Mouse (Mus musculus) hindbrain, postnatal 0 days (tissue): ENCODE data around the gene Fmr1. TPM values are rescaled to one million over a fixed set of nuclear protein-coding genes. Genes with fewer than 3 reads are reported as not detected.

Experiments used
- ATAC-seq: fragments of 200-750 bp; cut with Nextera tagmentation; 2 replicates; pipeline ENCODE4 v1.8.0; 2017; ENCODE audit warnings: mild to moderate bottlenecking, moderate TSS enrichment, moderate library complexity
- DNase-seq: peaks from one replicate; pipeline ENCODE4 v3.0.0-alpha.2; 2015; ENCODE audit warnings: low spot score
- H3K27ac ChIP-seq: fragments of 300-500 bp; sonication (generic); 2 replicates; pipeline ENCODE4 v1.5.1; 2014; ENCODE audit warnings: mild to moderate bottlenecking
- H3K27me3 ChIP-seq: fragments of 300-500 bp; sonication (generic); 2 replicates; pipeline ENCODE4 v1.6.1; 2014; ENCODE audit warnings: low read length, mixed read lengths; ENCODE audit not compliant: insufficient read depth
- H3K36me3 ChIP-seq: fragments of 300-500 bp; sonication (generic); 2 replicates; pipeline ENCODE4 v1.6.1; 2014; ENCODE audit warnings: low read length, mixed read lengths; ENCODE audit not compliant: insufficient read depth
- H3K4me1 ChIP-seq: fragments of 300-500 bp; sonication (generic); 2 replicates; pipeline ENCODE4 v1.6.1; 2014; ENCODE audit warnings: antibody characterized with exemption, low read length, mixed read lengths; ENCODE audit not compliant: insufficient read depth
- H3K4me2 ChIP-seq: fragments of 300-500 bp; sonication (generic); 2 replicates; pipeline ENCODE4 v1.6.1; 2014; ENCODE audit warnings: low read depth, mild to moderate bottlenecking, low read length, moderate library complexity, mixed read lengths
- H3K4me3 ChIP-seq: fragments of 300-500 bp; sonication (generic); 2 replicates; pipeline ENCODE4 v1.5.1; 2014; ENCODE audit warnings: low read length
- H3K9ac ChIP-seq: fragments of 300-500 bp; sonication (generic); replicated peaks from 2 replicates; pipeline ENCODE4 v1.6.1; 2014; ENCODE audit warnings: mild to moderate bottlenecking, low read length, moderate library complexity, mixed read lengths
- H3K9me3 ChIP-seq: fragments of 300-500 bp; sonication (generic); 2 replicates; pipeline ENCODE4 v1.6.1; 2016; ENCODE audit warnings: low read length, mixed read lengths
- CTCF ChIP-seq: IDR thresholded peaks from 2 replicates; pipeline ENCODE4 v1.5.1; 2016; ENCODE audit warnings: antibody characterized with exemption, control low read depth, low read depth
- WGBS: fragments of 180-500 bp; shearing (Covaris S2); extraction: QIAGEN DNeasy Blood & Tissue Kit; methylation state at CpG from one replicate; pipeline ENCODE4 v1.1.7; 2014; 5-methylcytosine and 5-hydroxymethylcytosine counted together
- polyA plus RNA-seq: library from polyadenylated mRNA; unstranded; fragments of >200 nt; fragmentation: Nextera tagmentation; extraction: Ambion mirVana; gene quantifications from 2 replicates; pipeline ENCODE4 v1.2.1, GENCODE M21; 2015
- total RNA-seq: library from RNA; depleted of rRNA; stranded (reverse); fragments of >200 nt; gene quantifications from 2 replicates; pipeline ENCODE4 v1.2.3, GENCODE M21; 2014; rRNA removed

Fmr1 gene
- total and polyA plus RNA-seq, 2 experiments from 2014 or later = 30.4 to 40.3 TPM

- Histone ChIP-seq H3K9me3 (no peaks in the 10 kb centered on the region), H3K4me2 (no peak overlapping the region), H3K4me3 (no peak overlapping the region), H3K36me3 (no peaks in the 10 kb centered on the region), H3K9ac (no peak overlapping the region), H3K27me3 (no peaks in the 10 kb centered on the region), H3K4me1 (no peaks in the 10 kb centered on the region), H3K27ac (no peak overlapping the region)
- no peak for TF ChIP-seq CTCF
- no peak for ATAC-seq
- 50% methylated on average over 1 of the region's 1 CpGs for WGBS
- DNase-seq = no peak
These were observed 58.6 kb downstream of the Fmr1 start for GRCm38 (mm10) chrX:68736902-68737301.

- Histone ChIP-seq H3K9me3 (no peaks in the 10 kb centered on the region), H3K27me3 (no peaks in the 10 kb centered on the region), H3K4me2 (no peak overlapping the region), H3K36me3 (no peaks in the 10 kb centered on the region), H3K27ac (no peak overlapping the region), H3K4me3 (no peak overlapping the region), H3K4me1 (no peaks in the 10 kb centered on the region), H3K9ac (no peak overlapping the region)
- ATAC-seq = no peak
- no peak for DNase-seq
- 44% methylated on average over 2 of the region's 2 CpGs for WGBS
- TF ChIP-seq CTCF = no peak
These were observed 61.7 kb downstream of the Fmr1 start for GRCm38 (mm10) chrX:68740088-68740487.

GRCm38 (mm10) chrX:68761606-68762005 lies 83.3 kb downstream of the Fmr1 start, which contains the start of gene Fmr1nb:
Gene Fmr1nb, plus strand, starts transcription at chrX:68761839.
- H3K36me3 ChIP-seq = no peaks in the 10 kb centered on the region
- 87% methylated on average over 15 of the region's 15 CpGs for WGBS
- no peak for ATAC-seq

More at GRCm38 (mm10) chrX:68761606-68762005, 83.3 kb downstream of the Fmr1 start, which contains the start of gene Fmr1nb:
- TF ChIP-seq CTCF = no peak
- DNase-seq = no peak
- Histone ChIP-seq H3K9ac (no peak within 1 kb of the TSS), H3K27me3 (no peaks in the 10 kb centered on the region), H3K4me1 (no peaks in the 10 kb centered on the region), H3K27ac (no peak within 1 kb of the TSS), H3K4me2 (no peak within 1 kb of the TSS), H3K9me3 (no peaks in the 10 kb centered on the region), H3K4me3 (no peak within 1 kb of the TSS)

Other genes with a start within 250 kb of the Fmr1 start
- not detected in 2 replicates for gene Fmr1nb, start 83.3 kb downstream of the Fmr1 start, total RNA-seq
- 0.25 and 0.55 TPM in 2 replicates for gene Fmr1nb, start 83.3 kb downstream of the Fmr1 start, polyA plus RNA-seq
- gene Gm14698, start 142.6 kb downstream of the Fmr1 start, total RNA-seq = 0.47 and 2.9 TPM in 2 replicates
- 2.3 and 2.5 TPM in 2 replicates for gene Gm14698, start 142.6 kb downstream of the Fmr1 start, polyA plus RNA-seq
- not detected in 2 replicates for gene Gm6812, start 214.5 kb downstream of the Fmr1 start, total RNA-seq
- gene Gm6812, start 214.5 kb downstream of the Fmr1 start, polyA plus RNA-seq = not detected in 2 replicates